Mouse (Mus musculus): ENCODE data around the gene Pced1a. TPM values are rescaled to one million over a fixed set of nuclear protein-coding genes. Genes with fewer than 3 reads are reported as not detected.

Pced1a gene
- total RNA-seq, 2 experiments from 2014 or later = 21.8 to 22.0 TPM

GRCm38 (mm10) chr2:130438861-130439260 is 14.4 kb upstream of the Pced1a start:
- no peak for DNase-seq (ENCODE audit: low spot score in 2 of 2)

- no peak for DNase-seq (ENCODE audit: low spot score in 2 of 2)
These were observed 12.3 kb upstream of the Pced1a start for GRCm38 (mm10) chr2:130436769-130437168.

- DNase-seq (ENCODE audit: low spot score in 2 of 2) = peak in 1 of 2 experiments; percentile 71
These were observed 8.7 kb upstream of the Pced1a start for GRCm38 (mm10) chr2:130433152-130433551.

- no peak for DNase-seq (ENCODE audit: low spot score in 2 of 2)
These were observed 7.7 kb upstream of the Pced1a start for GRCm38 (mm10) chr2:130432157-130432556.

GRCm38 (mm10) chr2:130430484-130430883 is 6.0 kb upstream of the Pced1a start:
- DNase-seq (ENCODE audit: low spot score in 2 of 2) = no peak

- DNase-seq (ENCODE audit: low spot score in 2 of 2) = peak in 1 of 2 experiments; percentile 24
These were observed 5.3 kb upstream of the Pced1a start for GRCm38 (mm10) chr2:130429851-130430250.

- no peak for DNase-seq (ENCODE audit: low spot score in 2 of 2)
These were observed 611 bp upstream of the Pced1a start for GRCm38 (mm10) chr2:130425112-130425511.

GRCm38 (mm10) chr2:130423397-130424125 is 940 bp downstream of the Pced1a start:
- DNase-seq (ENCODE audit: low spot score in 2 of 2) = peak in 1 of 2 experiments; percentile 78

- no peak for DNase-seq (ENCODE audit: low spot score in 2 of 2)
These were observed 2.5 kb downstream of the Pced1a start for GRCm38 (mm10) chr2:130421781-130422620.

GRCm38 (mm10) chr2:130414094-130414856 is 10.2 kb downstream of the Pced1a start:
- DNase-seq (ENCODE audit: low spot score in 2 of 2) = no peak

GRCm38 (mm10) chr2:130412775-130413174 is 11.7 kb downstream of the Pced1a start:
- DNase-seq (ENCODE audit: low spot score in 2 of 2) = no peak

GRCm38 (mm10) chr2:130411558-130412495 is 12.7 kb downstream of the Pced1a start:
- peak; percentile 72 to 81 for DNase-seq (ENCODE audit: low spot score in 2 of 2)

- DNase-seq (ENCODE audit: low spot score in 2 of 2) = no peak
These were observed 16.3 kb downstream of the Pced1a start for GRCm38 (mm10) chr2:130408194-130408593.

GRCm38 (mm10) chr2:130406178-130406577 is 18.3 kb downstream of the Pced1a start, which contains the start of gene Tmem239:
Tmem239 (plus strand) TSS chr2:130406478.
- no peak for DNase-seq (ENCODE audit: low spot score in 2 of 2)

- no peak for DNase-seq (ENCODE audit: low spot score in 2 of 2)
These were observed 19.6 kb downstream of the Pced1a start, which contains the start of the genes Gm28372 and 1700020A23Rik for GRCm38 (mm10) chr2:130404939-130405338. Gm28372 (plus strand) TSS chr2:130405239. 1700020A23Rik (plus strand) TSS chr2:130405259.

GRCm38 (mm10) chr2:130401891-130402290 is 22.6 kb downstream of the Pced1a start:
- DNase-seq (ENCODE audit: low spot score in 2 of 2) = no peak

- no peak for DNase-seq (ENCODE audit: low spot score in 2 of 2)
These were observed 24.5 kb downstream of the Pced1a start for GRCm38 (mm10) chr2:130400046-130400445.

- no peak for DNase-seq (ENCODE audit: low spot score in 2 of 2)
These were observed 26.4 kb downstream of the Pced1a start for GRCm38 (mm10) chr2:130398091-130398490.

- DNase-seq (ENCODE audit: low spot score in 2 of 2) = peak in 1 of 2 experiments; percentile 11
These were observed 27.1 kb downstream of the Pced1a start, which contains the start of gene Cpxm1 for GRCm38 (mm10) chr2:130397186-130397985. Cpxm1 (minus strand) TSS chr2:130397574.
